Mouse (Mus musculus): ENCODE measurements at regions not wholly inside any gene's neighbourhood (a gene's known extent, or its start where the extent isn't known, plus 50 kb on each side); places are given as distances from the start of the nearest gene placed in this dataset.

- TF ChIP-seq CTCF (IDR thresholded peaks at IDR 0.05; ENCODE audit: low read depth) (no peak), EP300 (optimal IDR thresholded peaks at IDR 0.05) (no peak)
Observed at GRCm38 (mm10) chr14:89556245-89556644, 1085.0 kb upstream of the Pcdh20 start.

Measured in stomach, postnatal 0 days (tissue).